Mouse (Mus musculus) hindbrain, embryonic 14.5 days (tissue): Measurements from ENCODE around the gene Pdss2. TPM values are rescaled to one million over a fixed set of nuclear protein-coding genes. Genes with fewer than 3 reads are reported as not detected.

Experiments used
- ATAC-seq: fragments of 200-750 bp; cut with Nextera tagmentation; 2 replicates; pipeline ENCODE4 v1.8.0; 2017; ENCODE audit warnings: moderate number of reproducible peaks, mild to moderate bottlenecking, moderate TSS enrichment, moderate library complexity; ENCODE audit not compliant: low FRiP score
- DNase-seq: peaks from one replicate; pipeline ENCODE4 v3.0.0-alpha.2; 2015; ENCODE audit warnings: low spot score
- H3K27ac ChIP-seq: fragments of 300-500 bp; sonication (generic); 2 replicates; pipeline ENCODE4 v1.5.1; 2014; ENCODE audit warnings: mild to moderate bottlenecking, moderate library complexity
- H3K27me3 ChIP-seq: fragments of 300-500 bp; sonication (generic); 2 replicates; pipeline ENCODE4 v1.6.1; 2014; ENCODE audit warnings: mild to moderate bottlenecking, low read length, mixed read lengths; ENCODE audit not compliant: control insufficient read depth, insufficient read depth
- H3K36me3 ChIP-seq: fragments of 300-500 bp; sonication (generic); replicated peaks from 2 replicates; pipeline ENCODE4 v1.6.1; 2014; ENCODE audit not compliant: control insufficient read depth, insufficient read depth
- H3K4me1 ChIP-seq: fragments of 300-500 bp; sonication (generic); replicated peaks from 2 replicates; pipeline ENCODE4 v1.6.1; 2014; ENCODE audit warnings: antibody characterized with exemption, low read length, mixed read lengths; ENCODE audit not compliant: control insufficient read depth, insufficient read depth
- H3K4me2 ChIP-seq: fragments of 300-500 bp; sonication (generic); replicated peaks from 2 replicates; pipeline ENCODE4 v1.6.1; 2014; ENCODE audit warnings: mild to moderate bottlenecking, moderate library complexity
- H3K4me3 ChIP-seq: fragments of 300-500 bp; sonication (generic); replicated peaks from 2 replicates; pipeline ENCODE4 v1.5.1; 2014; ENCODE audit warnings: mild to moderate bottlenecking, low read length
- H3K9ac ChIP-seq: fragments of 300-500 bp; sonication (generic); 2 replicates; pipeline ENCODE4 v1.6.1; 2014
- H3K9me3 ChIP-seq: fragments of 300-500 bp; sonication (generic); 2 replicates; pipeline ENCODE4 v1.6.1; 2016; ENCODE audit warnings: low read length; ENCODE audit not compliant: control insufficient read depth
- WGBS: fragments of 180-500 bp; shearing (Covaris S2); extraction: QIAGEN DNeasy Blood & Tissue Kit; methylation state at CpG from one replicate; pipeline ENCODE4 v1.1.7; 2014; 5-methylcytosine and 5-hydroxymethylcytosine counted together
- polyA plus RNA-seq: library from polyadenylated mRNA; unstranded; fragments of >200 nt; fragmentation: Nextera tagmentation; extraction: Ambion mirVana; gene quantifications from 2 replicates; pipeline ENCODE4 v1.2.1, GENCODE M21; 2014

The Pdss2 gene
- polyA plus RNA-seq, 1 experiment from 2014 or later: 15.0 TPM

DNA sequence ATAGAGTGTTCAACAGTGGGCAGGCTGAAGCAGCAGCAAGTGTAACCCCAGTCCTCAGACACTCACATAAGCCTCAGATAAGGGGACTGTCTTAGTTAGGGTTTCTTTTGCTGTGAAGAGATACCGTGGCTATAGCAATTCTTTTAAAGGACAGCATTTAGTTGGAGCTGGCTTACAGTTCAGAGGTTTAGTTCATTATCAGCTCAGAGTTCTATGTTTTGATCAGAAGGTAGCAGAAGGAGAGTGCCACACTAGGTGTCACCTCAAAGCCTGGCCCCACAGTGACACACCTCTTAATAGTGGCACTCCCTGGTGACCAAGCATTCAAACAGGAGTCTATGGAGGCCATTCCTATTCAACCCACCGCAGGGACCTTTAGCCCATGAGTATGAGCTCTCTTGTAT, 70.0 kb downstream of the Pdss2 start:
- 0 out of 2 replicates have a peak, but pooled peaks cover 16% of the 10 kb centered on the region for H3K4me1 ChIP-seq
- no peak overlapping the region for H3K9ac ChIP-seq
- WGBS: 89% methylated on average over 2 of the region's 2 CpGs
- no peak overlapping the region for H3K4me3 ChIP-seq
- no peaks in the 10 kb centered on the region for H3K27me3 ChIP-seq
- no peaks in the 10 kb centered on the region for H3K9me3 ChIP-seq
- H3K36me3 ChIP-seq: no peaks in the 10 kb centered on the region
- ATAC-seq (no peak), DNase-seq (no peak)
- H3K27ac ChIP-seq: no peak overlapping the region
- no peak overlapping the region for H3K4me2 ChIP-seq

- Histone ChIP-seq H3K27me3 (no peaks in the 10 kb centered on the region), H3K9me3 (no peaks in the 10 kb centered on the region), H3K4me2 (no peak overlapping the region), H3K27ac (no peak overlapping the region), H3K9ac (no peak overlapping the region), H3K4me1 (0 out of 2 replicates have a peak, but pooled peaks cover 16% of the 10 kb centered on the region), H3K4me3 (no peak overlapping the region), H3K36me3 (no peaks in the 10 kb centered on the region)
- 81% methylated on average over 4 of the region's 4 CpGs for WGBS
- DNase-seq (no peak), ATAC-seq (no peak)
Measured at GRCm38 (mm10) chr10:43292454-43292853, 71.2 kb downstream of the Pdss2 start.

- H3K9me3 ChIP-seq: no peaks in the 10 kb centered on the region
- 0 out of 2 replicates have a peak, but pooled peaks have one; percentile 51 for ATAC-seq
- no peak for DNase-seq
- H3K4me3 ChIP-seq: no peak overlapping the region
- H3K27ac ChIP-seq: no peak overlapping the region
- no peak overlapping the region for H3K9ac ChIP-seq
- WGBS: 62% methylated on average over 4 of the region's 4 CpGs
- H3K4me1 ChIP-seq: 0 out of 2 replicates have a peak, but pooled peaks cover 16% of the 10 kb centered on the region
- H3K36me3 ChIP-seq: no peaks in the 10 kb centered on the region
- H3K27me3 ChIP-seq: no peaks in the 10 kb centered on the region
- no peak overlapping the region for H3K4me2 ChIP-seq
Measured at GRCm38 (mm10) chr10:43294331-43294730, 73.0 kb downstream of the Pdss2 start.

- Histone ChIP-seq H3K4me1 (peaks cover 19% of the 10 kb centered on the region), H3K4me3 (no peak overlapping the region), H3K36me3 (no peaks in the 10 kb centered on the region), H3K27me3 (no peaks in the 10 kb centered on the region), H3K9ac (no peak overlapping the region), H3K4me2 (no peak overlapping the region), H3K9me3 (no peaks in the 10 kb centered on the region), H3K27ac (no peak overlapping the region)
- 53% methylated on average over 5 of the region's 5 CpGs for WGBS
- ATAC-seq (no peak), DNase-seq (no peak)
Measured at GRCm38 (mm10) chr10:43308105-43308810, 87.0 kb downstream of the Pdss2 start.

DNA sequence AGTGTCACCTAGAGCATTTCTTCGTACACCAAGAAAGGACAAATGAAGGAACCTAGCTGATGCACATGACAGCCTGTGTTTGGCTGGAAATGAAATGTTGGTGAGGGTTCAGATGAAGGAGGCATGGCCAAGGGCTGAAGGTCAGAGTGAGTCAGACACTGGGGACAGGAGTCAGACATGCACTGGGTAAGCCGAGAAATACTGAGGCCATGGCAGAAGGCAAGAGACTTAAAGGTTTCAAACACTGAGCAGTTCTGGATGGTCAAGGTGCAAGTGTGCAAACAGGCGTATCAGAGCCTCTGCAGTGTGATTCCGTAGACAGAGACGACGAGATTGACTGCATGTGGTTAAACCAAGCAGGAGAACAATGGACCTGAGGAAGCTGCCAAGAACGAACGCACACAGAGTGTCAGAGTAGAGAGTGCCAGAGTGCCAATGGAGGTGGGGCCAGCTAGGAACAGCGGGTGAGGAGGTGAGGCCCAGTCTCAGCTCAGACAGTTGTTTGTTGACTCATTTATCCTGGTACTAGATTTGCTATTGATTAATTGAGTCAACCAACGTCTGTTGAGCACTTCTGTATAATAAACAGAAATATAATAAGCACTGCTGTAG, 89.6 kb downstream of the Pdss2 start:
- H3K4me3 ChIP-seq: no peak overlapping the region

GRCm38 (mm10) chr10:43312211-43312610, 90.9 kb downstream of the Pdss2 start:
- Histone ChIP-seq H3K27me3 (no peaks in the 10 kb centered on the region), H3K4me3 (no peak overlapping the region), H3K9me3 (no peaks in the 10 kb centered on the region), H3K36me3 (no peaks in the 10 kb centered on the region), H3K27ac (no peak overlapping the region), H3K4me2 (no peak overlapping the region), H3K4me1 (peaks cover 19% of the 10 kb centered on the region), H3K9ac (no peak overlapping the region)
- no peak for DNase-seq
- no peak for ATAC-seq
- WGBS: 53% methylated on average over 2 of the region's 2 CpGs

More for the DNA sequence above, 89.6 kb downstream of the Pdss2 start:
- Histone ChIP-seq H3K27ac (no peak overlapping the region), H3K9me3 (no peaks in the 10 kb centered on the region), H3K9ac (no peak overlapping the region), H3K4me2 (no peak overlapping the region), H3K27me3 (no peaks in the 10 kb centered on the region), H3K4me1 (peaks cover 19% of the 10 kb centered on the region), H3K36me3 (no peaks in the 10 kb centered on the region)
- ATAC-seq: peak; percentile 48; the same call in 1 of the 2 replicates
- no peak for DNase-seq
- WGBS: 43% methylated on average over 10 of the region's 10 CpGs

GRCm38 (mm10) chr10:43312658-43313417, 91.6 kb downstream of the Pdss2 start:
- Histone ChIP-seq H3K36me3 (no peaks in the 10 kb centered on the region), H3K9me3 (no peaks in the 10 kb centered on the region), H3K27ac (no peak overlapping the region), H3K9ac (no peak overlapping the region), H3K4me2 (no peak overlapping the region), H3K27me3 (no peaks in the 10 kb centered on the region), H3K4me1 (peaks cover 25% of the 10 kb centered on the region), H3K4me3 (no peak overlapping the region)
- ATAC-seq (no peak), DNase-seq (no peak)
- WGBS: 70% methylated on average over 7 of the region's 7 CpGs

DNA sequence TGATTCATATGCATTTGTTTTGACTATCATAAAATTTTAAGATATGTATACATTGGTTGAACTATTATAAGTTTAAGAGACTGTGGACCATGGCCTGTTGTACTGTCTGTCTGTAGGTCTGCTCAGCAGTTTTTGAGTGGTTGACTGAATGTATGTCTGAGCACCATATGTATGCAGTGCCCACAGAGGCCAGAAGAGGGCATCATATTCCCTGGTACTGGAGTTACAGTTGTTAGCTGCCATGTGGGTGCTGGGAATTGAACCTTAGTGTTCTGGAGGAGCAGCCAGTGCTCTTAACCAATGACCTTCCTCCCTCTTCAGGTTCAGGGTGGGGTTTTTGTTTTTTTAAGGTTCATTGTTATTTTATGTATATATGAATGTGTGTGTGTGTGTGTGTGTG, 93.9 kb downstream of the Pdss2 start:
- DNase-seq (no peak), ATAC-seq (no peak)
- Histone ChIP-seq H3K36me3 (no peaks in the 10 kb centered on the region), H3K9me3 (no peaks in the 10 kb centered on the region), H3K27me3 (no peaks in the 10 kb centered on the region), H3K9ac (no peak overlapping the region), H3K4me2 (no peak overlapping the region), H3K4me1 (peaks cover 27% of the 10 kb centered on the region), H3K27ac (no peak overlapping the region), H3K4me3 (no peak overlapping the region)

DNA sequence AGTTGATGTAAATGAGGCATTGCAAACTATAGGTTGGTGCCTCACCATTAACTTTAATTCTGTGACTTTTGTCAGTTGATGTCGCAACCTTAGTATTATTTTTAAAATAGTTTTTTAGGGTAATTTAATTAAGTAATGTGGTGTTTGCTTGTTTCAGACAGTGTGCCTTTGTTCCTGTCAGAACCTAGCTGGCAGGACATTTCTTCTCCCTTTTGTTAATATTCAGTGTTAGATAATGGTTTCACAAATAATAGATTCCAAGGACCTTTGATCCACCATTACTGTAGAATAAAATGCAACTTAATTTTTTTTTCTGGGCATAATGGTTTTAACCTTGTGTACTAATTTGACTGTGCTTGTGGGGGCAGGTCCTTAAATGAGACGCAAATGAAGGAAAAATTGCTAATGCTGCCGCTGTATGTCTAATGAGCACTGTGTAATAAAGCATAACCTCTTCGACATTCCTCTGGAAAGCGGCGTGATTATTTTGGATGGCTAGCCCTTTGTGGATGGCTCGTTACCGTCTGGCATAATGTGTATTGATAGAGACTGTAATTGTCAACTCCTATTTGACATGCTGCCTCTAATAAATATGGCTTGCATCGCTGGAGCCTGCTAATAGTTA, 96.2 kb downstream of the Pdss2 start:
- H3K4me3 ChIP-seq: no peak overlapping the region
- H3K9ac ChIP-seq: no peak overlapping the region; the same call in 1 of the 2 replicates
- DNase-seq: no peak
- no peaks in the 10 kb centered on the region for H3K27me3 ChIP-seq
- no peaks in the 10 kb centered on the region for H3K36me3 ChIP-seq
- peaks cover 17% of the 10 kb centered on the region for H3K4me1 ChIP-seq
- WGBS: 24% methylated on average over 9 of the region's 9 CpGs
- no peaks in the 10 kb centered on the region for H3K9me3 ChIP-seq
- no peak overlapping the region for H3K4me2 ChIP-seq
- peak overlapping the region; percentile 45 for H3K27ac ChIP-seq
- peak; percentile 53 for ATAC-seq
